Mouse (Mus musculus) midbrain, embryonic 10.5 days (tissue): ENCODE results near the gene Opcml. TPM values are rescaled to one million over a fixed set of nuclear protein-coding genes. Genes with fewer than 3 reads are reported as not detected.

Source experiments
- DNase-seq: peaks from one replicate; pipeline ENCODE4 v3.0.0-alpha.2; 2017; ENCODE audit warnings: low spot score
- H3K27ac ChIP-seq: fragments of 300-500 bp; sonication (generic); replicated peaks from 2 replicates; pipeline ENCODE4 v1.5.1; 2016; ENCODE audit warnings: mild to moderate bottlenecking
- H3K27me3 ChIP-seq: fragments of 300-500 bp; sonication (generic); 2 replicates; pipeline ENCODE4 v1.6.1; 2016; ENCODE audit warnings: low read depth, mild to moderate bottlenecking; ENCODE audit not compliant: poor library complexity, severe bottlenecking
- H3K36me3 ChIP-seq: fragments of 300-500 bp; sonication (generic); 2 replicates; pipeline ENCODE4 v1.6.1; 2016; ENCODE audit warnings: mild to moderate bottlenecking, moderate library complexity
- H3K4me1 ChIP-seq: fragments of 300-500 bp; sonication (generic); 2 replicates; pipeline ENCODE4 v1.6.1; 2016
- H3K4me3 ChIP-seq: fragments of 300-500 bp; sonication (generic); 2 replicates; pipeline ENCODE4 v1.5.1; 2016; ENCODE audit warnings: mild to moderate bottlenecking, moderate library complexity
- H3K9me3 ChIP-seq: fragments of 300-500 bp; sonication (generic); replicated peaks from 2 replicates; pipeline ENCODE4 v1.6.1; 2016; ENCODE audit warnings: mild to moderate bottlenecking
- WGBS: fragments of 180-500 bp; shearing (Covaris S2); methylation state at CpG from one replicate; pipeline ENCODE4 v1.1.7; 2016; 5-methylcytosine and 5-hydroxymethylcytosine counted together
- polyA plus RNA-seq: library from polyadenylated mRNA; unstranded; fragments of >200 nt; fragmentation: Nextera tagmentation; extraction: Ambion mirVana; gene quantifications from 2 replicates; pipeline ENCODE4 v1.2.1, GENCODE M21; 2016

The Opcml gene
- polyA plus RNA-seq, 1 experiment from 2014 or later, result 2.0 TPM

DNA sequence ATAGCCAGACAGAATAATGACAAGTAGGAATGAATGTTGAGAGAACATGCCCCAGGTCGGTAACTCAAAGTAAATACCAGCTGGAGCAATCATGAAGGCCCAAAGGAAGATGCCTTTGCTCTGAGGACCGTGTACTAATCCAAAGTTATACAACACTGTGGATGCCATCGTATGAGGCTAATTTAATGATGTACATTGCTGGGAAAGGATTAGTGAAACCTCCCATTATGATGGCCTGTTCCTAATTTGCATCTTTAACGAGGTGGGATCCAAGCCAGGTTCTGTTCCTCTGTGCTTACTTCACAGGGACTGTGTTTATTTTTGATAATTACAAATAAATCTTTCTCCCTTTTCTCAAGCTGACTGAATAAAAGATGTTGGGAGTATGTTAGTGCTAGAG is 859.5 kb downstream of the Opcml start:
- DNase-seq, result no peak

DNA sequence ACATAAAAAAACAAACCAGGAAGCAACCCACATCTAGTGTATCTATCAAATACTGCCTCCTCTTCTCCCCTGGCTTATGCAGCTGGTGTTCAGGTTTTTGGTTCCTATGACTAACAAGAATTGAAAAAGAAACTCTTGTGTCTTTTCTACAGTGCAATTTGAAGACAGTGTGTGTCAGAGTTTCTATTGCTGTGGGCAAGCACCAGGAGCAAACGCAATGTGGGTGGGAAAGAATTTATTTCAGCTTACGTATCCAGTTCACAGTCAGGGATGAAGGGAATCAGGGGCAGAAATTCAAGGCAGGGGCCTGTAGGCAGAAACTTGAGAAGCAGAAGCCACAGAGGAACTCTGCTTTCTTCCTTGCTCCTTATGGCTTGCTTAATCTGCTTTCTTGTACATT is 869.4 kb downstream of the Opcml start:
- 85% methylated on average over 2 of the region's 2 CpGs for WGBS
- H3K4me3 ChIP-seq, result no peak overlapping the region
- no peaks in the 10 kb centered on the region for H3K27me3 ChIP-seq
- H3K36me3 ChIP-seq, result no peaks in the 10 kb centered on the region
- H3K27ac ChIP-seq, result no peak overlapping the region
- H3K9me3 ChIP-seq, result no peaks in the 10 kb centered on the region
- no peak for DNase-seq
- 0 out of 2 replicates have a peak, but pooled peaks cover 3% of the 10 kb centered on the region for H3K4me1 ChIP-seq

More for the DNA sequence above, 859.5 kb downstream of the Opcml start:
- WGBS, result 79% methylated on average over 4 of the region's 4 CpGs
- H3K27ac ChIP-seq, result no peak overlapping the region
- H3K4me1 ChIP-seq, result no peaks in the 10 kb centered on the region
- no peaks in the 10 kb centered on the region for H3K27me3 ChIP-seq
- H3K9me3 ChIP-seq, result no peaks in the 10 kb centered on the region
- no peak overlapping the region for H3K4me3 ChIP-seq
- H3K36me3 ChIP-seq, result no peaks in the 10 kb centered on the region

DNA sequence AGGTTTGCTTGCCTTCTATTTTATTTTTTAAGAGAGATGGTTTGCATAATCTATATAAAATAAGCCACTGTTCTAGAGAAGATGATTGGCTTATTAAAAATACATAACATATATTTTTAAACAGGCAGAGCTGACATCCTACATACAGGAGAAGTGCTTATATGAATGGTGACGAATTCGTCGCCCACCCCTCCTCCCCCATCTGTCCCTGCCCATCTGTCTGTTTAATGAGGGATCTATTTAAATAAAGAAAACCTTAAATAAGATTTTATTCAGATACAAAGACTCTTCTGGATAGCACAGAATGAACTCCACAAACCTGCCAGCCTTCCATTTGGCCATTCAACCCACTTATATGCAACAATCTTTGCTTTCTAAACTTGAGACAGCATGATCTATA is 872.3 kb downstream of the Opcml start:
- H3K4me3 ChIP-seq, result no peak overlapping the region
- 0 out of 2 replicates have a peak, but pooled peaks cover 3% of the 10 kb centered on the region for H3K4me1 ChIP-seq
- no peaks in the 10 kb centered on the region for H3K36me3 ChIP-seq
- H3K9me3 ChIP-seq, result no peaks in the 10 kb centered on the region
- no peak overlapping the region for H3K27ac ChIP-seq
- no peaks in the 10 kb centered on the region for H3K27me3 ChIP-seq
- 95% methylated on average over 3 of the region's 3 CpGs for WGBS
- DNase-seq, result no peak

GRCm38 (mm10) chr9:28680309-28680708 is 889.7 kb downstream of the Opcml start:
- Histone ChIP-seq H3K27ac (no peak overlapping the region), H3K4me1 (peaks cover 14% of the 10 kb centered on the region), H3K4me3 (no peak overlapping the region), H3K27me3 (no peaks in the 10 kb centered on the region), H3K36me3 (no peaks in the 10 kb centered on the region), H3K9me3 (no peaks in the 10 kb centered on the region)
- no peak for DNase-seq
- 95% methylated on average over 1 of the region's 1 CpGs for WGBS

DNA sequence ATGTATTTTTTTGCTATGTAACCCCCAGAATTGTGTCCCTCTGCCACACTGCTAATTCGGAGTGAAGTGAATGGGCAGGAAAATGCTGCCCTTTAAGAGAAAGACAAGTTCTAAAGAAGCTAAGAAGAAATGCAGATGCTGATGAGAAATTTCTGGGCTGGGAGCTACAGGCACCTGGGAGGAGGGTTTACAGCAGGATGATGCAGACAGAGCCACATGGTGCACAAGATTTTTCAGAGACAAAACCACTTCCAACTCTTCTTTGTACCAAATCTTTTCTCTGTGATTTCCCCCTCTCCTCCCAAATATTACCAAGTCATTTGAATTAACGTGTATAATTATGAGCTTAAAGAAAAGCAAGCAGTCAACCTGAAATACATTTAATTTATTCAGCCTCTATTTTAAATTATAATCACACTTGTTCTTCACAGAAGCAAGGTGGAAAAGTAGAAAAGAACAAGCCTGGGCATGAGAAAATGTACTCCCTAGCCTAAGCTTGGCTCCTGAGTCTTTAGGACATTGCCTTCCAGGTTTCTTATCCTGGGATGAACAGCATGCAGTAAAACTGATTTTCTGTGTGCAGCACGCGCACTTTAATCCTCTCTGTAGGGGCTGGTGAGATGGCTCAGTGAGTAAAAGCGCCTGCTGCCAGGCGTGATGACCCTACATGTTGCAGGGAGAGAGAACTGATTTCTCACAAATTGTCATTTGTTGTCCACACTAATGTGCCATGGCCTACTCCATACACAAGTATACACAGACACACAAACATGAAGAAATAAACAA is 890.9 kb downstream of the Opcml start:
- no peaks in the 10 kb centered on the region for H3K27me3 ChIP-seq
- H3K4me1 ChIP-seq, result peaks cover 14% of the 10 kb centered on the region
- WGBS, result 55% methylated on average over 6 of the region's 6 CpGs
- no peaks in the 10 kb centered on the region for H3K36me3 ChIP-seq
- H3K27ac ChIP-seq, result no peak overlapping the region
- no peak for DNase-seq
- H3K4me3 ChIP-seq, result no peak overlapping the region
- no peaks in the 10 kb centered on the region for H3K9me3 ChIP-seq

DNA sequence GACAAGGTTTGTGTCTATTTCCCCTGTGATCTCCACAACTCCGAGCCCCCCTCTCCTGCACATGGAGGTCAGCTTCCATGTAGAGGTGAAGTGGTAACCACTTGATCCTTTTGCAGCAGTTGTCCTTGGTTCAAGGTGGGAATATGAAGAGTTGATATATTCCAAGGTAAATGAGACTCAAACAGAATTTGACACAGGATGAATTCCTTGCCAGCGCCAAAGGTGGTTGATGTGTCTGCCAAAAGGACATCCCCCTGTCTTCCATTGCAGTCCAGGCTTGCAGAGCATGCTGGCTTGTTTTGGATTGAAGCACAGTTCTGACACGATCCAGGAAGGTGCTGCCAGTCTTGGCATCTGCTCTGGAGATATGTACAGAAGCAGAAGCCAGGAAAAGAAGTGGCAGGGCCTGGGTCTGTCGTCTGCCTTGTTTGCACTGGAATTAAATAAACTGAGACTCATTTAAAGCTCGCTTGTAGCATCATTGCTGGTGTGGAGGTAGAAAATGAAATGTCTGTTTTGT is 893.4 kb downstream of the Opcml start:
- H3K4me3 ChIP-seq, result no peak overlapping the region
- WGBS, result 81% methylated on average over 5 of the region's 5 CpGs
- H3K27me3 ChIP-seq, result no peaks in the 10 kb centered on the region
- H3K9me3 ChIP-seq, result no peaks in the 10 kb centered on the region
- no peaks in the 10 kb centered on the region for H3K36me3 ChIP-seq
- H3K27ac ChIP-seq, result no peak overlapping the region
- peaks cover 14% of the 10 kb centered on the region for H3K4me1 ChIP-seq
- DNase-seq, result no peak

DNA sequence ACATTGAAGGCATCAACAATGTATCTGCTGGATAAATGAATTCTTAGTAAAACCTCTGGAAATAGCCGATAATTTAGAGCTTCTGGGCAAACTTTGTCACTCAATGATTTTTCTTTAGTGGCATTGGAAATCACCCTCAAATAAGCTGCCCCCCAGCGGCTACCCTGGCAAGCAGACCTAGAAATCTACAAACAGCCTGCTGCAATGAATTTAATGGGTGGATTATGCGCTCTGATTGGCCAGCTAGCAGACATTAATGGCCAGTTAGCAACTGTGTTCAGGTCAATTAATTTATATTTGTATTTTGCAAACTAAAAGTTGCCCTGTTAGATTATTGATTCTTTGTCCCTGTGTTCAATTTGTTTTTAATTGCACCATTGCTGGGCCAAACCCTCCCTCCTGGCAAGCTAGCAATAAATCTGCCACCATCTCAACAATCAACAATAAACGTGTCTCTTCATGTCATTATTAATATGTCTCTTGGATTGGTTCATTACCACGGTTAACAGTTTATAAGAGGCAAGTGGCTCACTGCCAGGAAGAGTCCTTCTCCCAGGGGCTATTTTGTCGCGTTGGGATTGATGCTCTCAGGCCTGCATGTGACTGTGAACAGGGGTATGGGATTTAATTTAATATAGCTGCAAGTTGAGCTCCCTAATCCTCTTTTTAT is 896.5 kb downstream of the Opcml start:
- Histone ChIP-seq H3K27ac (no peak overlapping the region), H3K9me3 (no peaks in the 10 kb centered on the region), H3K27me3 (no peaks in the 10 kb centered on the region), H3K4me1 (no peaks in the 10 kb centered on the region; the same call in 1 of the 2 replicates), H3K36me3 (no peaks in the 10 kb centered on the region), H3K4me3 (no peak overlapping the region)
- 88% methylated on average over 7 of the region's 7 CpGs for WGBS
- DNase-seq, result no peak

DNA sequence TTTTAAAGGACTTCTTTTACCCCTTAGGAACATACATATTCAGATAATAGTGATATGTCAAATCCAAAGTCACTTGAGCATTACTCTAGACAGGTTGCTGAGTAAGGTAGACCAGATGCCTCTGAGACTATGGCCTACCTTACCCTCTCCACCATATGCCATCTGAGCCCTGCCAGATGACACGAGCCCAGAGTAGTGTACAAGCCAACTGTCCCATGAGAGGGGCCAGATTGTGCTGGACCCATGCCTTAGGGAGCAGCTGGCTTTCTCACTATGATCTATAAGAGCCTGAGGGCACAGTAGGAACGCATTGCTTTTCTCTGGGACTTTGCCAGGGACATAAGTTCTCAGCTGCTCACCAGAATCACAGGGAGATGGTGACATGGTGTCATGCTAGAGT is 899.6 kb downstream of the Opcml start:
- WGBS, result 77% methylated on average over 2 of the region's 2 CpGs
- H3K36me3 ChIP-seq, result no peaks in the 10 kb centered on the region
- no peak overlapping the region for H3K4me3 ChIP-seq
- no peak for DNase-seq
- H3K27me3 ChIP-seq, result no peaks in the 10 kb centered on the region
- H3K9me3 ChIP-seq, result no peaks in the 10 kb centered on the region
- H3K4me1 ChIP-seq, result peaks cover 5% of the 10 kb centered on the region; the same call in 1 of the 2 replicates
- H3K27ac ChIP-seq, result no peak overlapping the region

DNA sequence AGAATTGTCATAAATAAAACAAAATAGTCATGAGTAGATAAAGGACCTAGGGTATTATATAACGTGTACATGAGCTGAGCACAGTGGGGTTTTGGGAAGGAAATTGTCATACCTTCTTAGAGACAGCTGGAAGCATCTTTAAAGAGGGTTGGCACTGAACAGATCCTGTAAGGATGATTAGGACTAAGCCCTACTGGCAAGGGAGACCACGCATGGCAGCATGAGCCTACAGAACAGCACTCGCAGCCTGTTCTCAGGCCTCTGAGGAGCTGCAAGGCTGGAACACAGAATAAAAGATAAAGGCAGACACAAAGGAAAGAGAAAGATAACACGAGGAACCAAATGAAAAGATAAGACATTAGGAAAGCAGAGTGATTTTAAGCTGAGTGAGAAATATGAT is 915.2 kb downstream of the Opcml start:
- 85% methylated on average over 4 of the region's 4 CpGs for WGBS
- no peaks in the 10 kb centered on the region for H3K27me3 ChIP-seq
- no peaks in the 10 kb centered on the region for H3K4me1 ChIP-seq
- H3K27ac ChIP-seq, result no peak overlapping the region
- no peaks in the 10 kb centered on the region for H3K36me3 ChIP-seq
- H3K4me3 ChIP-seq, result no peak overlapping the region
- DNase-seq, result no peak
- H3K9me3 ChIP-seq, result no peaks in the 10 kb centered on the region

- 90% methylated on average over 2 of the region's 2 CpGs for WGBS
- no peak overlapping the region for H3K4me3 ChIP-seq
- no peaks in the 10 kb centered on the region for H3K4me1 ChIP-seq
- H3K9me3 ChIP-seq, result no peaks in the 10 kb centered on the region
- no peak for DNase-seq
- no peaks in the 10 kb centered on the region for H3K36me3 ChIP-seq
- no peaks in the 10 kb centered on the region for H3K27me3 ChIP-seq
- no peak overlapping the region for H3K27ac ChIP-seq
Measured at GRCm38 (mm10) chr9:28714544-28714943, 924.0 kb downstream of the Opcml start.

DNA sequence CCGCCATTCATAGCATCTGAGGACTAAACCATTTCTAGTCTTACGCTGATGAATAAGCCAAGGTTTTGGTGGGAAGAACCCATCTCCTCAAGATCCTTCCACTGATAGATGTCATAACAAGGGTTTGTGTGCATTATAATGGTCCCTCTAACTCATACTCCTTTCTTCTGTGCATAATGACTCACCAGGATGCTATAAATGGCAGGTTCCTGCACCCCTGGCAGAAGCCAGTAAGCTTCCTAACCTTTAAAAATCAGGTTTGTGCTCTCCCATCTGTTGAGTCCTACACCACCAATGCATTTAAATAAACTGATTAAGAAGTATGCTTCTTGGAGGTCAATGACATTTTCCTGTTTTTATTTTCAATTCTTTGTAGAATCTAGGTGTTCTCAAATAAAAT is 929.6 kb downstream of the Opcml start:
- Histone ChIP-seq H3K4me1 (no peaks in the 10 kb centered on the region), H3K4me3 (no peak overlapping the region), H3K9me3 (no peaks in the 10 kb centered on the region), H3K27me3 (no peaks in the 10 kb centered on the region), H3K27ac (no peak overlapping the region), H3K36me3 (no peaks in the 10 kb centered on the region)
- 89% methylated on average over 2 of the region's 2 CpGs for WGBS
- DNase-seq, result no peak

DNA sequence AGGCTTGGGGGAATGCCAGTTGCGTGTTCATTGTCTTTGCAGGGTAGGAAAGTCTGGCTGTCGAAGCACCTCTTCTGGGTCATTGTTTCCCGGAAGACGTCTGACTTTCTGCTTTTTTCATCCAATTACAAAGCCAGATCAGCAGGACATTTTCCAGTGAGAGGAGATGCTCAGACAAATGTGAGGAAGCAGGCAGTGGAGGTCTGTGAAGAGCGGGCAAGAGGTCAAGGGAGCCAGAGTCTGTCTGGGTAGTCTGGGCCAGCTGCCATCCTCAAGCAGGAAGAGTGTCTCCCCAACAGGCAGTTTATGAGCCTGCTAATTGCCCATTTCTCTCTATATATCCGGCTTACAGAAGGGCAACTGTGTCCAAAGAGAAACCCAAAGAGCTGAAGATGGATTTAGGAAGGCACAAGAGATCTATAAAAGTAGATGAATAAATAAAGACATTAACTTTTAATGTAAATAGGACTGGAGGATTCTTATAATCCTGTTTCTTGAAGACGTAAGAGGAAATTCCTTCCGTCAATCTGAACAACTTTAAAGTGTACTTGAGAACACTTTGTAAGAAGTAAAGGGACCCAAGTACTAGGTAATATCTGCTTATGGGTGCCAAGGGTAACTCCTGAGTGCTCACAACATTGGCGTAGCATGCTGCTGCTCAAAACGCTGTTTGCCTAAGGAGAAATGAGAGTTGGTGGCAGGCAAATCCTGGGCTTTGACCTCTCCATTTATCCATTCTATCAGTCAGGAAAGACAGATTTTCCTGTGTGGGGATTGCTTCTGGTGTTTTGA is 941.4 kb downstream of the Opcml start:
- Histone ChIP-seq H3K27me3 (no peaks in the 10 kb centered on the region), H3K4me1 (no peaks in the 10 kb centered on the region), H3K9me3 (no peaks in the 10 kb centered on the region), H3K36me3 (no peaks in the 10 kb centered on the region), H3K27ac (no peak overlapping the region), H3K4me3 (no peak overlapping the region)
- no peak for DNase-seq
- 85% methylated on average over 10 of the region's 10 CpGs for WGBS
